Mouse (Mus musculus) small intestine, adult 2 months (tissue): Measurements from ENCODE around the gene Gm17455.

Experiments
- CTCF ChIP-seq: fragments of 200-500 bp; IDR thresholded peaks from 2 replicates; pipeline ENCODE4 v1.5.1; 2012; ENCODE audit warnings: low read depth, mild to moderate bottlenecking, control low read depth, inconsistent platforms, low read length, moderate library complexity, mixed read lengths; ENCODE audit not compliant: insufficient replicate concordance, insufficient read length; ENCODE audit errors: extremely low read depth
- POLR2A ChIP-seq: fragments of 200-500 bp; IDR thresholded peaks from 2 replicates; pipeline ENCODE4 v1.6.1; 2012; ENCODE audit warnings: low read depth, mild to moderate bottlenecking, control low read depth, inconsistent platforms, low read length, moderate library complexity

DNA sequence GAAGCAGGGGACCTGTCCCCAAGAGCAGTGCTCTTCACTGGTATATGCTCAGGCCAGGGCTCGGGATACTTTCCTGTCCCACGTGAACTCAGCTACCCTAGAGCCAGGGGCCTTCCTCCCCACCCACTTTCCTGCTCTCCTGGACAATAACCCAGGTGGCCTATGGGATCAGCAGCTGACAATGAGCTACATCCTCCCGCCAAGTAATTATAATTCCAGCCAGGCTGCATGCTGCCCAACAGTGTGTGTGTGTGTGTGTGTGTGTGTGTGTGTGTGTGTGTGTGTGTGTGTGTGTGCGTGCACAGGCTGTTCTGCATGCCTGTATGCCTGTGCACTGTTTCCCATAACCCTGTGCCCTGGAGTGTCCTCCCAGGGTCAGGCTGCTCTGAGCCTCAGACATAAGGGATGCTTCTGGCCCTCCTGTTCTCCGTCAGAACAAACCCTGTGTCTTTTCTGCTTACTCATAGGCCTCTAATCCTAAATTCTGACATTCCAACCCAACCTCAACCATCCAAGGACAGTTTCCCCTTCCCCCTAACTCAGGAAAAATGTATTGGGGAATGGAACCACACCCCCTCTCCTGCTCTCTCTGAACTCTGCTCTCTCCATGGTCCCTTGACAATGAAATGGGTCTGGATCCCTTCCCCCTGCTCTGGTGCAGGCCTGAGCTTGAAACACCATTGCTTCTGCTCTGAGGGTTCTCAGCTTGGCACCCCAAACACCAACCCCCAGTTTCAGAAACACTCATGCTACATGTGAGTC lies 46.1 kb upstream of the Gm17455 start:
- TF ChIP-seq CTCF, result no peak
- TF ChIP-seq POLR2A, result no peak
